Mouse (Mus musculus) lung, embryonic 15.5 days (tissue): ENCODE data around the gene Slc25a42. TPM values are rescaled to one million over a fixed set of nuclear protein-coding genes. Genes with fewer than 3 reads are reported as not detected.

Experiments
- ATAC-seq: fragments of 200-750 bp; cut with Nextera tagmentation; 2 replicates; pipeline ENCODE4 v1.8.0; 2017; ENCODE audit warnings: moderate number of reproducible peaks, borderline replicate concordance; ENCODE audit not compliant: low FRiP score, low TSS enrichment; ENCODE audit errors: extremely low read depth
- H3K27ac ChIP-seq: fragments of 300-500 bp; sonication (generic); 2 replicates; pipeline ENCODE4 v1.5.1; 2015; ENCODE audit warnings: moderate library complexity, mild to moderate bottlenecking, inconsistent platforms
- H3K27me3 ChIP-seq: fragments of 300-500 bp; sonication (generic); 2 replicates; pipeline ENCODE4 v1.6.1; 2015; ENCODE audit warnings: inconsistent platforms
- H3K36me3 ChIP-seq: fragments of 300-500 bp; sonication (generic); 2 replicates; pipeline ENCODE4 v1.6.1; 2015; ENCODE audit warnings: inconsistent platforms
- H3K4me1 ChIP-seq: fragments of 300-500 bp; sonication (generic); 2 replicates; pipeline ENCODE4 v1.6.1; 2015; ENCODE audit warnings: inconsistent platforms
- H3K4me2 ChIP-seq: fragments of 300-500 bp; sonication (generic); 2 replicates; pipeline ENCODE4 v1.6.1; 2015; ENCODE audit warnings: inconsistent platforms, mild to moderate bottlenecking, moderate library complexity
- H3K4me3 ChIP-seq: fragments of 300-500 bp; sonication (generic); 2 replicates; pipeline ENCODE4 v1.5.1; 2015; ENCODE audit warnings: mild to moderate bottlenecking, inconsistent platforms
- H3K9ac ChIP-seq: fragments of 300-500 bp; sonication (generic); 2 replicates; pipeline ENCODE4 v1.6.1; 2015; ENCODE audit warnings: inconsistent platforms
- H3K9me3 ChIP-seq: fragments of 300-500 bp; sonication (generic); 2 replicates; pipeline ENCODE4 v1.6.1; 2016; ENCODE audit warnings: inconsistent platforms
- WGBS: fragments of 180-500 bp; shearing (Covaris S2); methylation state at CpG from one replicate; pipeline ENCODE4 v1.1.7; 2015; 5-methylcytosine and 5-hydroxymethylcytosine counted together
- polyA plus RNA-seq: library from polyadenylated mRNA; unstranded; fragments of >200 nt; fragmentation: Nextera tagmentation; extraction: Ambion mirVana; gene quantifications from 2 replicates; pipeline ENCODE4 v1.2.1, GENCODE M21; 2015

Gene Slc25a42
- polyA plus RNA-seq, 1 experiment from 2014 or later: 4.4 TPM

GRCm38 (mm10) chr8:70166504-70167110 is 45.5 kb downstream of the Slc25a42 start:
- Histone ChIP-seq H3K4me2 (peak overlapping the region; percentile 50), H3K27me3 (peaks cover 22% of the 10 kb centered on the region), H3K27ac (no peak overlapping the region), H3K9ac (0 out of 2 replicates have a peak overlapping the region, but pooled peaks have one; percentile 17), H3K4me1 (peaks cover 6% of the 10 kb centered on the region), H3K9me3 (no peaks in the 10 kb centered on the region), H3K36me3 (no peaks in the 10 kb centered on the region), H3K4me3 (0 out of 2 replicates have a peak overlapping the region, but pooled peaks have one; percentile 18)
- WGBS: under 1% methylated on average over 21 of the region's 21 CpGs
- ATAC-seq: peak; percentile 80

GRCm38 (mm10) chr8:70163316-70163715 is 48.8 kb downstream of the Slc25a42 start:
- Histone ChIP-seq H3K4me2 (no peak overlapping the region), H3K36me3 (no peaks in the 10 kb centered on the region), H3K27me3 (peaks cover 32% of the 10 kb centered on the region), H3K9me3 (no peaks in the 10 kb centered on the region), H3K4me3 (no peak overlapping the region), H3K27ac (no peak overlapping the region), H3K9ac (no peak overlapping the region), H3K4me1 (peaks cover 11% of the 10 kb centered on the region)
- ATAC-seq: no peak
- WGBS: 78% methylated on average over 3 of the region's 3 CpGs

DNA sequence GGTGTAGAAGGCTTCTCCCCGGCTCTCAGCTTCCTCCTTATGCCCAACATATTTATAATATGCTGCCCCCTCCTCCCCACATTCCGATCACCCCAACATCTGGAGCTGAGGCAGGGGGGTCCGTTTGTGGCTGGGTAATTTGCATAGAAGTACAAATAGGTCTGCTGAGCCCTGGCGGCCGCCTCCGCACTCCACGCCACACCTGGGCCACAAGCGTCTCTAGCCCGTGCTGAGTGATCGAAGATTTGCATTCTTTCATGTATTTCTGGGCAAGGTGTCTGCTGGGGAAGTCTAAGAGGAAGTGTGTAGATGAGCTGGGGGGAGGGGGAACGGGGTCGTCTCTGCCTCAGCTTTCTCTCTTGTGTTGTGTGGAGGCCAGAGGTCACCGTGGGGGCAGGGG is 52.1 kb downstream of the Slc25a42 start:
- H3K27me3 ChIP-seq: peaks cover 17% of the 10 kb centered on the region; the same call in 1 of the 2 replicates
- no peaks in the 10 kb centered on the region for H3K36me3 ChIP-seq
- no peak overlapping the region for H3K9ac ChIP-seq
- 51% methylated on average over 13 of the region's 13 CpGs for WGBS
- no peaks in the 10 kb centered on the region for H3K9me3 ChIP-seq
- H3K27ac ChIP-seq: no peak overlapping the region
- H3K4me3 ChIP-seq: no peak overlapping the region
- H3K4me1 ChIP-seq: peaks cover 10% of the 10 kb centered on the region; the same call in 1 of the 2 replicates
- no peak overlapping the region for H3K4me2 ChIP-seq
- no peak for ATAC-seq

DNA sequence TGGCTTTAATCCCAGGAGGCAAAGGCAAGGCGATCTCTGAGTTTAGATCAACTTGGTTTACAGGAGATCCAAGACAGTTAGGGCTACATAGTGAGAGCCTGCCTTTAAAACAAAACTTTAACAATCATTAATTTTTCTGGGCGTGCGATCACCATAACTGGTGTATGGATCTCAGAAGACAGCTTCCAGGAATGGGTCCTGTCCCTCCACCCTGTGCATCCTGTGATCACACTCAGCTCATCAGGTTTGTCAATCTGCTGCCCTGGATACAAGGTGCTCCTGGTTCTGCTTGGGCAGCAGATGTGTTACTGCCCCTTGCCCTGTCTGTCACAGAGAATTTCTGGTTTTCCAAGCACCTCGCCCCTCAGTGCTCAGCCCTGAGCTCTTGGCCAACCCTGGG is 52.9 kb downstream of the Slc25a42 start:
- Histone ChIP-seq H3K36me3 (no peaks in the 10 kb centered on the region), H3K27ac (no peak overlapping the region), H3K4me2 (no peak overlapping the region), H3K9me3 (no peaks in the 10 kb centered on the region), H3K9ac (no peak overlapping the region), H3K4me1 (peaks cover 10% of the 10 kb centered on the region; the same call in 1 of the 2 replicates), H3K4me3 (no peak overlapping the region), H3K27me3 (peaks cover 12% of the 10 kb centered on the region; the same call in 1 of the 2 replicates)
- ATAC-seq: no peak
- 85% methylated on average over 4 of the region's 4 CpGs for WGBS

GRCm38 (mm10) chr8:70158069-70158853 is 53.8 kb downstream of the Slc25a42 start:
- Histone ChIP-seq H3K4me2 (peak overlapping the region; percentile 94), H3K4me1 (peaks cover 10% of the 10 kb centered on the region; the same call in 1 of the 2 replicates), H3K9ac (peak overlapping the region; percentile 34; the same call in 1 of the 2 replicates), H3K4me3 (peak overlapping the region; percentile 51), H3K27me3 (peaks cover 10% of the 10 kb centered on the region; the same call in 1 of the 2 replicates), H3K27ac (no peak overlapping the region), H3K9me3 (no peaks in the 10 kb centered on the region), H3K36me3 (no peaks in the 10 kb centered on the region)
- WGBS: 9% methylated on average over 36 of the region's 40 CpGs
- ATAC-seq: peak; percentile 89

- no peak for ATAC-seq
- H3K9ac ChIP-seq: no peak overlapping the region
- WGBS: 89% methylated on average over 1 of the region's 1 CpGs
These were observed 54.8 kb downstream of the Slc25a42 start for GRCm38 (mm10) chr8:70157240-70157800.

GRCm38 (mm10) chr8:70152537-70153257 is 59.4 kb downstream of the Slc25a42 start:
- ATAC-seq: peak; percentile 94
- Histone ChIP-seq H3K4me3 (no peak overlapping the region), H3K27me3 (peaks cover 4% of the 10 kb centered on the region; the same call in 1 of the 2 replicates), H3K4me1 (peaks cover 5% of the 10 kb centered on the region; the same call in 1 of the 2 replicates), H3K4me2 (peak overlapping the region; percentile 34), H3K9ac (no peak overlapping the region), H3K9me3 (no peaks in the 10 kb centered on the region), H3K36me3 (no peaks in the 10 kb centered on the region), H3K27ac (no peak overlapping the region)
- 11% methylated on average over 21 of the region's 22 CpGs for WGBS

More at GRCm38 (mm10) chr8:70157240-70157800, 54.8 kb downstream of the Slc25a42 start:
- H3K27ac ChIP-seq: no peak overlapping the region
- H3K4me1 ChIP-seq: peaks cover 14% of the 10 kb centered on the region; the same call in 1 of the 2 replicates
- no peaks in the 10 kb centered on the region for H3K9me3 ChIP-seq
- no peak overlapping the region for H3K4me2 ChIP-seq
- H3K4me3 ChIP-seq: no peak overlapping the region
- H3K36me3 ChIP-seq: no peaks in the 10 kb centered on the region
- peaks cover 10% of the 10 kb centered on the region for H3K27me3 ChIP-seq

DNA sequence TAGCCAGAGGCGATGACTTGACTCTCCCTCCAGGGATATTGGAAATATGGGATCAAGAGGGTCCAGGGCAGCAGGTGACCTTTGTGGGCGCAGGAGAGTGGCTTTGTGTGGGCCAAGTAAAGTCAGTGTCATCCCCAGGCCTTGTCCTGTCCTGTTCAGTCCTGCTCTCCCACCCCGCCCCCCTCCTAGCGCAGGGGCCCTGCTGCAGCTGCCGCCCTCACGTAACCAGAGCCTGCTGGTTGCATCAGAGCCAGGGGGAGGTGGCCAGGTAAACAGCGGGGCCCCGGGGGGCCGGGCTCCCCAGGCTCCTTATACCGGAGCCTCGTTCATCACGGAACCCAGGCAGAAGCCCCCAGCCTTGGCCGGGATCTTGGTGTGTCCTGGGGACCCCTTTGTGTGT is 61.9 kb downstream of the Slc25a42 start:
- no peak for ATAC-seq
- no peak overlapping the region for H3K4me2 ChIP-seq
- H3K4me3 ChIP-seq: no peak overlapping the region
- H3K36me3 ChIP-seq: peaks cover 17% of the 10 kb centered on the region
- H3K27ac ChIP-seq: no peak overlapping the region
- H3K27me3 ChIP-seq: peaks cover 4% of the 10 kb centered on the region; the same call in 1 of the 2 replicates
- H3K9me3 ChIP-seq: no peaks in the 10 kb centered on the region
- WGBS: 13% methylated on average over 13 of the region's 13 CpGs
- H3K4me1 ChIP-seq: peaks cover 5% of the 10 kb centered on the region; the same call in 1 of the 2 replicates
- H3K9ac ChIP-seq: no peak overlapping the region

DNA sequence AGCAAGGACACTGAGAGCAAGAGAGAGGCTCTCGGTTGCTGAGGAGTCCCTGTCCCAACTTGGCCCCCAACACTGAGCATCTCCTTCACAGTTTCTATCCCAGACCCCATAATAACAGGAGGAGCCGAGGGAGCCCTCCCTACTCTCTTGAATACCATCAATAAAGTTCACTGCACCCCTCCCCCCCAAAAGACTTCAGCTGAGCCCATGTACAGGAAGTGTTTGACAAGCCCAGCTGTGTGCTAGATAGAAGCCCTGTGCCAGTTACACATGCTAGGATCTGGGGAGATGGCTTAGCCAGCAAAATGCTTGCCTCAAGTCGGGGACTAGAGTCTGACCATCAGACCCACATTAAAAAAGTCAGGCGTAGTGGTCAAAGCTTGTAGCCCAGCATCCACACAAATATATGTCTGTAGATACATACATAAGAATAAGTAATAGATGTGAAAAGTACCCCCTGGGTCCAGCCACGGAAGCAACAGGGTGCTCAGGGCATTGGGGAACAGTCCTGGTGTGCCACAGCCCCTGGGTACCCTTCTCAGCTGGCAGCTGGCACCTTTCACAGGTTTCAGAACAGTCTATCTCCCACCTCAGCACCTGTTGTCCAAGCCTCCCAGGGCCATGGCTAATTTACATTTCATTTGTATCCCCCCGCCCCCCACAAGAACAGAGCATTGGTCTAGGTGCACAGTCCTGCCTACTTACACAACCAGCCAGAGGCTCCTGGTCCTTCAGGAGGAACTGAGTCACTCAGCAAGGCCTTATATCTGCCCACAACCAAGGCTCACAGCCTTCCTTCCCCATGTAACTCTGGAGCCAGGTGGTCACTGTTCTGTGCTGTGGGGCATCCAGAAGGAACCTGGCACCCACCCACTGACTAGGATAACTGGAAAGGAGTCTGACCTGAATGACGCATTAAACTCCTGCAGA is 64.2 kb downstream of the Slc25a42 start:
- no peak for ATAC-seq
- Histone ChIP-seq H3K27ac (no peak overlapping the region), H3K4me1 (peaks cover 5% of the 10 kb centered on the region; the same call in 1 of the 2 replicates), H3K27me3 (peaks cover 4% of the 10 kb centered on the region; the same call in 1 of the 2 replicates), H3K36me3 (peaks cover 25% of the 10 kb centered on the region), H3K9ac (no peak overlapping the region), H3K4me2 (no peak overlapping the region), H3K9me3 (no peaks in the 10 kb centered on the region), H3K4me3 (no peak overlapping the region)
- WGBS: 76% methylated on average over 7 of the region's 7 CpGs

DNA sequence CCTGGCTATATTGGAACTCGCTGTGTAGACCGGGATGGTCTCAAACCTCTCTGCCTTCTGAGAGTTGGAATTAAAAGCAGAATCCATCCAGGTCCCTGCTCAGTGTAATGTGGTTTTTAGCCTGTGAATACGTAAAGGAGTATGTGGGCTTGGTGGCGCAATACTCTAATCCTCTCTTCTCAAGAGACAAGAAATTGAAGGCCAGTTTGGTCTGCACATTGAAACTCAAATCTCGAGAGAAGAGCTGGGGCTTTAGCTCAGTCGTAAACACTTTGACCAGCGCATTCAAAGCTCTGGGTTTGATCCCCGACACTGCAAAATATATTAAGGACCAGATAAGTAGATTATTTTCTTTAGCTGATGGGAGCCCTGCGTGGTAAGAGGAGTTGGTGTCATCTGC is 72.1 kb downstream of the Slc25a42 start:
- 8% methylated on average over 9 of the region's 9 CpGs for WGBS

More for the DNA sequence above, 72.1 kb downstream of the Slc25a42 start:
- Histone ChIP-seq H3K4me1 (peaks cover 19% of the 10 kb centered on the region), H3K9me3 (no peaks in the 10 kb centered on the region), H3K9ac (peak overlapping the region; percentile 72), H3K4me3 (peak overlapping the region; percentile 74), H3K27ac (peak overlapping the region; percentile 79), H3K36me3 (peaks cover 25% of the 10 kb centered on the region), H3K4me2 (peak overlapping the region; percentile 56), H3K27me3 (no peaks in the 10 kb centered on the region)
- no peak for ATAC-seq
